Mouse (Mus musculus): ENCODE measurements around the gene Hes5.

Hes5 gene

GRCm38 (mm10) chr4:154942632-154943322 is 17.9 kb upstream of the Hes5 start:
- DNase-seq (ENCODE audit: low spot score), result no peak

GRCm38 (mm10) chr4:154943323-154944039 is 17.2 kb upstream of the Hes5 start:
- DNase-seq (ENCODE audit: low spot score), result no peak

GRCm38 (mm10) chr4:154944121-154944590 is 16.6 kb upstream of the Hes5 start:
- DNase-seq (ENCODE audit: low spot score), result peak; percentile 67

- peak; percentile 73 for DNase-seq (ENCODE audit: low spot score)
These were observed 14.4 kb upstream of the Hes5 start for GRCm38 (mm10) chr4:154946319-154946718.

GRCm38 (mm10) chr4:154948066-154948939 is 12.4 kb upstream of the Hes5 start:
- no peak for DNase-seq (ENCODE audit: low spot score)

- no peak for DNase-seq (ENCODE audit: low spot score)
These were observed 11.7 kb upstream of the Hes5 start for GRCm38 (mm10) chr4:154948940-154949588.

- DNase-seq (ENCODE audit: low spot score), result no peak
These were observed 11.1 kb upstream of the Hes5 start for GRCm38 (mm10) chr4:154949589-154949982.

GRCm38 (mm10) chr4:154952461-154953241 is 8.1 kb upstream of the Hes5 start:
- DNase-seq (ENCODE audit: low spot score), result no peak

GRCm38 (mm10) chr4:154956604-154957003 is 4.1 kb upstream of the Hes5 start:
- no peak for DNase-seq (ENCODE audit: low spot score)

- no peak for DNase-seq (ENCODE audit: low spot score)
These were observed 3.3 kb upstream of the Hes5 start for GRCm38 (mm10) chr4:154957289-154957993.

GRCm38 (mm10) chr4:154958171-154958570 is 2.6 kb upstream of the Hes5 start:
- DNase-seq (ENCODE audit: low spot score), result no peak

GRCm38 (mm10) chr4:154958621-154959020 is 2.1 kb upstream of the Hes5 start:
- no peak for DNase-seq (ENCODE audit: low spot score)

GRCm38 (mm10) chr4:154960021-154960689 is 568 bp upstream of the Hes5 start:
- DNase-seq (ENCODE audit: low spot score), result no peak

GRCm38 (mm10) chr4:154961226-154961738 is 559 bp downstream of the Hes5 start:
- no peak for DNase-seq (ENCODE audit: low spot score)

GRCm38 (mm10) chr4:154961911-154962310 is 1.2 kb downstream of the Hes5 start:
- DNase-seq (ENCODE audit: low spot score), result no peak

GRCm38 (mm10) chr4:154962683-154963082 is 2.0 kb downstream of the Hes5 start:
- no peak for DNase-seq (ENCODE audit: low spot score)

- no peak for DNase-seq (ENCODE audit: low spot score)
These were observed 2.6 kb downstream of the Hes5 start for GRCm38 (mm10) chr4:154963190-154963836.

GRCm38 (mm10) chr4:154963901-154964580 is 3.3 kb downstream of the Hes5 start, which contains the start of gene Pank4:
Pank4 (plus strand) TSS chr4:154964123.
- peak; percentile 93 for DNase-seq (ENCODE audit: low spot score)

Data from yolk sac, embryonic 10.5 days (tissue).